Mouse (Mus musculus): ENCODE results near the gene Synpr.
A peak's percentile ranks its signal among the peaks of the same experiment; 100 is the strongest.

Synpr gene

DNA sequence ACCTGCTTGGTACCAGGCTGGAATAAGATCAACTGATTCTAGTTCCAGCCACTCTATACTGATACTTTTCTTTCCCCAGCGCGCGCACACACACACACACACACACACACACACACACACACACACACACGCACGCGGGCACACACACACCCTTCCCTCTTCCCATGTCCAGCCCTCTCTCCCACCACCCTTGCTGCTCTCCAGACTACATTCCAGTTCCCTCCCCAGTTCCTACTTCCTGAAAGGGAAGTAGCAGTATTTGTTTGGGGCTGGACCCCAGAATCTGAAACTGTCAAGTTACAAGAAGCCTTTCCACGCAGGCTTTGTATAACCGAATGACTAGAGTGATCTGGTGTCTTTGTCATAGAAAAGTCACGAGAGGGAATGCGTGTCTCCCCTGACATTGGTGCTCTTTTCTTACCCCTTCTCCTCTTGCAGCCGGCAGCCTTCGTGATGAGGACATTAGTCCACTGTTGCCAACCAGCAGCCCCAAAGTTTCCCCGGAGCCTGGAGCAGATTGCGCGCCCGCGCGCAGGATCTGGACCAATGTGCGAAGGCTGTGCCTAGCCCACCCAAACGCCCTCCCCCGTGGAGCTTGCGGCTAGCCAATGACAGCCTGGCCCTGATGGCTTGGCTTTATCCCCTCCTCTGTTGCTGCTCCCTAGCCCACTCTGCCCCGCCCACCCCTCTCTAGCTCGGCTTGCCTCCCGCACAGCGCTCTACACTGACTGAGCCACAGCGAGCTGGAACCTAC lies at the start of gene Synpr:
Gene Synpr, plus strand, starts transcription at position 690 of the 754 bp plus-strand sequence.
- no peak for DNase-seq

- DNase-seq, result peak; percentile 19
Measured at GRCm38 (mm10) chr14:13236929-13237328, 47.7 kb upstream of the Synpr start.

DNA sequence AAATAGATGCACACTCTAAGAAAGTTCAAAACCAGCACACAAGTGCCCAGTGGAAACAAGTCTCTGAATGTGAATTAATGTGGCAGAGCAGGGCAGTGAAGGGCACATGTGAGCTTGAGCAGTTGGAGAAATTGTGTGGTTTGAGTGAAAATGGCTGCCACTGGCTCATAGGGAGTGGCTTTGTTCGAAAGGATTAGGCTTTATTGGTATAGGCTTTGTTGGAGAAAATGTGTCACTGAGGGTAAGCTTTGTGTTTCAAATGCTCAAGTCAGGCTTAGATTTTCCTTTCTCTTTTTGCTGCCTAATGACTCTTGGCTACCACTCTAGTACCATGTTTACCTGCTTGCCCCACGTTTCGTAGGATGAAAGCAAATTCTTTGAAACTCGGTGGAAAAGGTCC lies 37.1 kb upstream of the Synpr start:
- DNase-seq, result no peak

DNA sequence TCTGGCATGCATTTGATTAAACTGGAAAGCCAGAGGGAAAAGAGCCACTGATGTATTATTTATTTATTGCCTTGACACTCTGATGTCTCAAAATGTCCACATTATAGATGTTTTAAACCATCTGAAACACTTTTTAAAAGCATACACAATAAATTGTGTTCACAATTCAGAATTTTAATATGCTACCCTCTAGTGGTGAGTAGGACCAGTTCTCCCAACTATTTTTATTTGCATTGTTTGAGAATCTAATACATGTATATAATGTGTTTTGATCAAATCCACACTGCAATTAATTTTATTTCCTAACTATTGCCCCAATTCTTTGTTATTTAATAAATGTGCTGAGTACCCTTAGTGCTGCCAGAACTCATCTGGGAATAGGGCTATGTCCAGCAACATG lies 35.2 kb upstream of the Synpr start:
- DNase-seq, result no peak

- DNase-seq, result no peak
Measured at GRCm38 (mm10) chr14:13252594-13252993, 32.0 kb upstream of the Synpr start.

GRCm38 (mm10) chr14:13254741-13255140 lies 29.8 kb upstream of the Synpr start:
- peak; percentile 3 for DNase-seq

DNA sequence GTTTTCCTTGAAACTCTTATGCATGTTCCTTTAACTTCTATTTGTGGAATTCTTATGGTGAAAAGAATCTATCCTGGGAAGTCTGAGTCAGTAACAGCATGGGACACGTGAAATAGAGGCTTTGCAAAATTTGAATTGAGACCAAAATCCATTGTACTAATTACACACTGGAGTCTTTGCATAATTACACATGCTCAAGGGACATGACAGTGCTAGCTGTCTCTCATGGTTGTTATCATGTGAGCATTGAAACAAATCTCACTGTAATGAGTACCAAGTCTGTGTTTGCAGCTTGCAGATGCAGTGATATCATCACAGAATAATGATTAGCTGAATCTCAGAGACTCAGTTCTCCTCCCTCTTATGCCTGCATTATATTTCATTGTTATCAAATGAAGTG lies 22.2 kb upstream of the Synpr start:
- DNase-seq, result no peak

DNA sequence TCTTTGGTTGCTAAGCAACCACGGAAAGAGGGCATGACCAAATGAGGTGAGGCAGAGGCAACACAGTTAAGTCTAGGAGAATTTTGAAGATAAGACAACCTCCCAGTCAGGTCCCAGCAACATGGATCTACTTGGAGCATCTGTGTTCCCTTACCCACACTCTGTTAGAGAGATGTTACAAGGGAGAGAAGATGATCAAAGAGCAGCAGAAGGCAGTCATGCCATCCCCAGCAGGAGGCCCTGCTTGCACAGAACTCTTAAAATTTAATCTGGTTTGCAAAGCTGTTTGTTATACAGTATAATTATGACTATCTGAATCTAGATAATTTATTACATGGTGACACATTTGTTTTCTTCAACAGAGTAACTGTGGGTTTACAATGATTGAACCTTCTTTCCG lies 18.2 kb upstream of the Synpr start:
- no peak for DNase-seq

DNA sequence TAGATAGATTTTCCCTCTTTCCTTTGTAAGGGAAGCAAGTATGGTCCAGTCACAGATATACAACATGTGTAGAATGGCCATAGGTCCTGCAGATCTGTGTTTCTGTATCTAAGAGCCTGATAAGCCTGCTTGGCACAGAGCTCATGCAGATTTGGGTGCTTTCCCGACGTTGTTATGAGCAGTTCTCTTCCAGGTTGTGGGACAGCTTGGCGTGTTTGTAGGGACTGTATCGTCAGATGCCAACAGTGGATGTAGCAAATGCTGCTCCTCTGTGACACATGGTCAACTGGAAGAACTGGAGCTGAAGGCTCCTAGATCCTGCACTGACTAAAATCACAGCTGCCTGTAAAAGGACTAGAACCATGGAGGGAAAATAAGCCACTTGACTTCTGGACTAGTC lies 17.4 kb upstream of the Synpr start:
- no peak for DNase-seq

GRCm38 (mm10) chr14:13283211-13283610 lies 1.4 kb upstream of the Synpr start:
- no peak for DNase-seq

DNA sequence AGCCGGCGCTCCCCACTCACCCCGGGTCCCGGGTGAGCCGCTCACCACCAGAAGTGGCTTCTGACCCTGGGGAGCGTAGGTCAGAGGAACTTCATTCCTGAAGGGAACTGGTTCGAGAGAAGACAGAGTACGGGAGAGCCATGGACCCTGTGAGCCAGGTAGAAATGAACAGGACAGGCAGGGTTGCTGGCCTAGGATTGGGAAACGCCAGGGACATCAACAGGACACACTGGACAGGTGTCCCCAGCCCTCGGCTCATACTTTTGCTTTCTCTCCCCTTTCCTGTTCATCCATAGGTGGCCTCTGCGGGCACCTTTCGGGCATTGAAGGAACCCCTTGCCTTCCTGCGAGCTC lies 242 bp downstream of the Synpr start:
- no peak for DNase-seq

GRCm38 (mm10) chr14:13285341-13286130 lies 956 bp downstream of the Synpr start:
- no peak for DNase-seq

DNA sequence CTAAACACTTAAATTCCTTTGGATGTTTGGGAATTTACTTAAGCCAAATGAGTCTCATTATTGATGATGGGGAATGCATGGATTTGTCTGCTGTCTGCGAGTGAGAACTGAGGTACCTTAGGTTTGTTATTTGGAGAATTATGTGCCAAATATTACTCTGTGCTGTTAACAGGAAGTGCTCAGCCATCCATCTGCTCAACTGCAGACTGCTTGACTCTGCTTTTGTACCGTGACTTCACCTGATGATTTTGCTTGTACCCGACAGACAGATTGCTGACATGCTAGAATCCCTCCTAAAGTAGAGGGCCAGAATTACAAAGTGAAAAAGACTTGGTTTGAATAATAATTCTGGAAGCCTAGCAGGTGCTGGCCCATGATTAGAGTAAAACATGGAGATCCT lies 9.6 kb downstream of the Synpr start:
- DNase-seq, result no peak

DNA sequence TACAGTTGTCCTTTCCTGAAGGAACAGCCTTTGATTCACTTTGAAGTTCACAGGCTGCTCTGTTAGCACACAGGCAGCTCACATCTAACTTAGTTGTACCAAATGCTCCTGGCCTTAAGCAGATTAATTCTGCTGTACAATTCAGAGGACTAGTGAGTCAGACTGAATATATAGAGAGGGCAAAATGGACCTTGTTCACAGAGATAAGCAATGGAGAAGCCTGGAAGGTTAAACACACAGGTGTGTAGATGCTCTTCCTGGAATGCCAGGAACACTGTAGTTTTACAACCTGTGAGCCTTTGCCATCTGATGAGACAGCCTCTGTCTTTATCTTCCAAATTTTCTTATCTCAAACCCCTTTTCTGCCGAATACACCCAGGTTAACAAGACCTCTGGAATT lies 29.7 kb downstream of the Synpr start:
- no peak for DNase-seq

GRCm38 (mm10) chr14:13328461-13328860 lies 43.9 kb downstream of the Synpr start:
- DNase-seq, result no peak

DNA sequence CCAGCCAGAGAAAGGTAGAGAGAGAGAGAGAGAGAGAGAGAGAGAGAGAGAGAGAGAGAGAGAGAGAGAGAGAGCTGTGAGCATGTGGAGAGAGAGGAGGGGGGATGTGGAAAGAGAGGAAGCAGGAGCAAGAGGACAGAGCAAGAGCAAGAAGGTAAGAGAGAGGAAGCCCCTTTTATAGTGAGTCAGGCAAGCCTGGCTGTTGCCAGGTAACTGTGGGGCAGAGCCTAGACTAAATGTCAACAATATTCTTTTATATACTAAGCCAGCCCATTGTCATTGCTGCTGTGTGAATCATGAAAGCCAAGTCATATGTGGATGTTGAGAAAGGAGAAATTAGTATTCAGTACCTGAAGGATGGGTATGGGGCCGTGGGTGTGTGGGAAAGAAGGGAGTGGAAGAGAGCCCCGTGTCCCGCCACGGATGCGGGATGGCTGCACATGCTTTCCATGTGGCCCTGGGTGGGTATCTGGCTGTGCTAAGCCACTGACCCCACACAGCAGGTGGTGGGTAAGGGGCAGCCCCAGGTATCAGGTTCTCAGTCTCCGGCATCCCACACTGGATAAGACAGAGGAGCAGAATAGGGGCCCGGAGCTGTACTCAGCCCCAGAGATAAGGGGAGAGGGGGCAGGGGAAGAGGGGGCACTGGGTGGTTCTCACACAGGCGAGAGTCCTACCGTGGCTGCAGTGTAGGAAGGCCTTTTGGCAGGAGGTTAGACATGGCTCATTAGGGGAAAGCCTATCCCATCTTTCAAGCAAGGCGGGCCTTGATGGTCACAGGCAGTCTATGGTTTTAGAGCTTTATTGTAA lies 48.1 kb downstream of the Synpr start:
- DNase-seq, result no peak

DNA sequence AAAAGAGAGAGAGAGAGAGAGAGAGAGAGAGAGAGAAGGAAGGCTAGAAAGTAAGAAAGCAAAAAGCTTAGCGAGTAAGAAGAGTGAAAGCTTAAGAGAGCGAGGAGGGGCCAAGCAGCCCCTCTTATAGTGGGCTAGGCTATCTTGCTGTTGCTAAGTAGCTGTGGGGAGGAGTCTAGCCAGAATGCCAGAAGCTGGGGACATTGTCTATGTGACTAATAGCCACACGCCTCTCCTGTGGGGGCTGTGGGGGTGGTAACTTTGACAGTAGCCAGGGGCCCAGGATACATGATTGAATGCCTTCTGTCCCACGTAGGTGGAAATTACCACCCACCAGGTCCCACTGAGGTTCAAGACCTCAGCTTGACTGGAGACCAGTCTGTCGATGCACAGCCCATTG lies 48.8 kb downstream of the Synpr start:
- DNase-seq, result no peak

GRCm38 (mm10) chr14:13336162-13336561 lies 51.6 kb downstream of the Synpr start:
- DNase-seq, result no peak

DNA sequence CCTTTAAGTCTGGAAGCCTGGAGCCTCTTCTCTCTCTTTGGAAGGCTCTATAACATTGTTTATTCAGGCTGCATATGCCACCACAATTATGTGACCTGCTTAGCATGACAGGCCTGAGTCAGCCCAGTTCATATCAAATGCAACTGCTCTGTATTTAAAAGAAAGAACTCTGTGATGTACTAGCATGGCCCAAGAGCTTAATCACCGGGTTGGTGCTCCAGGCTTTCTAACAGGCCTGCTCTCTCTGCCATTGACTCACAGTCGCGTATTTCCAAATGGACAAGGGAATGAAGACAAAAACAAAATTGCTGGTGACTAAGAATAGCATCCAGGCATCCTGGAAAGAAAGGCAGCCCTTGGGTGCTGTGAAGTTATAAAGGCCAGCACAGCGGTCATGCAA lies 56.1 kb downstream of the Synpr start:
- DNase-seq, result no peak

- DNase-seq, result no peak
Measured at GRCm38 (mm10) chr14:13344240-13344639, 59.7 kb downstream of the Synpr start.

DNA sequence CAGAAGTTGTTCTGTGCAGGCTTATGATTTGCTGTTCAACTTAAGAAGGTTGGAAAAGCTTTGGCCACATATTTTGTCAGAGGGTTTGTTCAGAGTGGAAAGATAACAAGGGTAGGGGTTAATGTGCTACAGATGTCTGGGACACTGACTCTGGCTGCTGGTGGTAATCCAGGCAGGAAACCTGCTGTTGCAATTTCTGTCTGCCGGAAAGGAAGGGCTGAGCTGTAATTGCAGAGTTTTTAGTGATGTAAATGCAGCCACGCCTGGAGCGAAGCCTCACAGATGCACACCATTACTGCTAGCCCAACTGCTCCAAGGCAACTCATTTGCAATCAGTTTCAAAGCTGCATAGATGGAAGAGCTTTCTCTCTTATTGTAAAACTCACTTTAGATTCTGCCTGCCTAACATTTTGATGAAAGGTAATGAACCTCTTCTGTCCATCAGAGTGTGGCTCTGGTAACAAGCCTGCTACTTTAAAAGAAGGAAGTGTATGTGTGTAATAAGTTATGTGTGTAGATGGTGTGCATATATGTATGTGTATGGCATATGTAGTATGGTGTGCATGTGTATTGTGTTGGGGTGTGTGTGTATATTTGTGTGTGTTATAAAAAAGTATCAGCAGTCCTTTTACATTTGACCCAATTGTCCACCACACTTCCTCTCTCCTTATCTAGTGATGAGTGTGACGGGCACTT lies 64.7 kb downstream of the Synpr start:
- DNase-seq, result no peak

DNA sequence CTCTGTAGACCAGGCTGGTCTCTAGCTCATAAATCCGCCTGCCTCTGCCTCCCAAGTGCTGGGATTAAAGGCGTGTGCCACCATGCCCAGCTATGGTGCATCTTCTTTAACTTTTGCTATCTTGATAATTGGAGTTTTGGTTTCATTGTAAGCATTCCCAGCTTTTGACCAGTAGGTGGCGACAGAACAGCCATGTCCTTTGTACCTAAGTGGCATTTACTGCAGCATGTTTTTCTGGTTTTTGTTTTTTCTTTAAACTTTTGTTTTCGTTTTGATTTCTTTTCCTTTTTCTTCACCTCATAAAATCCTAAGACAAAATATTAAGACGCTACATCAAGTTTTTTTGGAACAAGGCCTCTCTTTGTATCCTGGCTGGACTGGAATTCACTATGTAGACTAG lies 69.6 kb downstream of the Synpr start:
- peak; percentile 39 for DNase-seq

Measured in kidney, adult 9 months (tissue).